Mouse (Mus musculus): ENCODE measurements around the gene Hdac10. TPM values are rescaled to one million over a fixed set of nuclear protein-coding genes. Genes with fewer than 3 reads are reported as not detected.

Hdac10 gene
- total and polyA plus RNA-seq, 2 experiments: 10.0 to 22.0 TPM

- H3K4me1 ChIP-seq (ENCODE audit: control insufficient read depth, insufficient read depth, low read length): no peaks in the 10 kb centered on the region
- DNase-seq (ENCODE audit: extremely low read depth, low read depth, low spot score): no peak
- H3K27me3 ChIP-seq (ENCODE audit: control insufficient read depth, insufficient read depth, low read length): no peaks in the 10 kb centered on the region
- H3K36me3 ChIP-seq (ENCODE audit: control insufficient read depth, insufficient read depth, low read length): peaks cover 42% of the 10 kb centered on the region
- 89% methylated on average over 12 of the region's 12 CpGs for WGBS
- H3K79me2 ChIP-seq (ENCODE audit: control insufficient read depth, insufficient read depth, low read length): no peaks in the 10 kb centered on the region
- H3K27ac ChIP-seq (replicated peaks; ENCODE audit: insufficient read depth, low read depth, low read length): no peak overlapping the region
- 0 out of 2 replicates have a peak, but pooled peaks have one; percentile 5 for TF ChIP-seq POLR2A (IDR thresholded peaks at IDR 0.05; ENCODE audit: extremely low read depth, insufficient read depth, low read length)
- no peak for TF ChIP-seq CTCF (IDR thresholded peaks at IDR 0.05; ENCODE audit: low read depth, low read length)
- no peak overlapping the region for H3K9ac ChIP-seq (ENCODE audit: low read depth, low read length)
- H3K4me3 ChIP-seq (ENCODE audit: insufficient read depth, low read depth, low read length): no peak overlapping the region
These were observed 27.7 kb downstream of the Hdac10 start for GRCm38 (mm10) chr15:89100823-89101222.

- no peak overlapping the region for H3K4me3 ChIP-seq (ENCODE audit: insufficient read depth, low read depth, low read length)
- no peak for DNase-seq (ENCODE audit: extremely low read depth, low read depth, low spot score)
- H3K27ac ChIP-seq (replicated peaks; ENCODE audit: insufficient read depth, low read depth, low read length): no peak overlapping the region
- TF ChIP-seq POLR2A (IDR thresholded peaks at IDR 0.05; ENCODE audit: extremely low read depth, insufficient read depth, low read length): no peak
- TF ChIP-seq CTCF (IDR thresholded peaks at IDR 0.05; ENCODE audit: low read depth, low read length): no peak
- H3K4me1 ChIP-seq (ENCODE audit: control insufficient read depth, insufficient read depth, low read length): no peaks in the 10 kb centered on the region
- H3K9ac ChIP-seq (ENCODE audit: low read depth, low read length): no peak overlapping the region
- H3K36me3 ChIP-seq (ENCODE audit: control insufficient read depth, insufficient read depth, low read length): peaks cover 58% of the 10 kb centered on the region
- WGBS: 90% methylated on average over 7 of the region's 7 CpGs
- H3K27me3 ChIP-seq (ENCODE audit: control insufficient read depth, insufficient read depth, low read length): no peaks in the 10 kb centered on the region
- H3K79me2 ChIP-seq (ENCODE audit: control insufficient read depth, insufficient read depth, low read length): no peaks in the 10 kb centered on the region
These were observed 29.9 kb downstream of the Hdac10 start for GRCm38 (mm10) chr15:89098616-89099015.

DNA sequence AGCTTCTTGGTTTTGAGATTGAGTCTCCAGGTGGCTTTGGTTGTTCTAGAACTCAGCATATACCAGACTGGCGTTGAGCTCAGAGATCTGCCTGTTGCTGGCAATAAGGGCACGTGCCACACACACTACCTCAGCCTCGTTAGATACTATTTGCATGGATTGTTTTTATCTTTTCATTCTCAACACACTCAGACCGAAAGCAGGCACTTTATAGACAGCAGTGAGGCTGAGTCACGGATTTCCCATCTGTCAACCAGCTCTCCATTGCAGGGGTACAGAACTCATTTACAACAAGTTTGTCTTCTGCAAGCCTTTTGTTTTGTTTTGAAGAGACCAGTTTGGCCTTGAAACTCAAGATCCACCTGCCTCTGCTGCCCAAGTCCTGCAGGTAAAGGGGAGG is 31.1 kb downstream of the Hdac10 start:
- no peak for TF ChIP-seq CTCF (IDR thresholded peaks at IDR 0.05; ENCODE audit: low read depth, low read length)
- no peak for TF ChIP-seq POLR2A (IDR thresholded peaks at IDR 0.05; ENCODE audit: extremely low read depth, insufficient read depth, low read length)
- Histone ChIP-seq H3K9ac (ENCODE audit: low read depth, low read length) (no peak overlapping the region), H3K79me2 (ENCODE audit: control insufficient read depth, insufficient read depth, low read length) (no peaks in the 10 kb centered on the region), H3K36me3 (ENCODE audit: control insufficient read depth, insufficient read depth, low read length) (peaks cover 66% of the 10 kb centered on the region), H3K27ac (replicated peaks; ENCODE audit: insufficient read depth, low read depth, low read length) (no peak overlapping the region), H3K4me3 (ENCODE audit: insufficient read depth, low read depth, low read length) (no peak overlapping the region), H3K4me1 (ENCODE audit: control insufficient read depth, insufficient read depth, low read length) (no peaks in the 10 kb centered on the region), H3K27me3 (ENCODE audit: control insufficient read depth, insufficient read depth, low read length) (no peaks in the 10 kb centered on the region)
- DNase-seq (ENCODE audit: extremely low read depth, low read depth, low spot score): no peak
- WGBS: 92% methylated on average over 5 of the region's 5 CpGs

GRCm38 (mm10) chr15:89092181-89092580 is 36.3 kb downstream of the Hdac10 start:
- WGBS: 81% methylated on average over 5 of the region's 5 CpGs
- no peaks in the 10 kb centered on the region for H3K27me3 ChIP-seq (ENCODE audit: control insufficient read depth, insufficient read depth, low read length)
- no peak overlapping the region for H3K9ac ChIP-seq (ENCODE audit: low read depth, low read length)
- no peak overlapping the region for H3K27ac ChIP-seq (replicated peaks; ENCODE audit: insufficient read depth, low read depth, low read length)
- DNase-seq (ENCODE audit: extremely low read depth, low read depth, low spot score): no peak
- TF ChIP-seq POLR2A (IDR thresholded peaks at IDR 0.05; ENCODE audit: extremely low read depth, insufficient read depth, low read length): no peak
- TF ChIP-seq CTCF (IDR thresholded peaks at IDR 0.05; ENCODE audit: low read depth, low read length): no peak
- peaks cover 40% of the 10 kb centered on the region for H3K36me3 ChIP-seq (ENCODE audit: control insufficient read depth, insufficient read depth, low read length)
- peaks cover 4% of the 10 kb centered on the region for H3K4me1 ChIP-seq (ENCODE audit: control insufficient read depth, insufficient read depth, low read length)
- no peak overlapping the region for H3K4me3 ChIP-seq (ENCODE audit: insufficient read depth, low read depth, low read length)
- peaks cover 6% of the 10 kb centered on the region; the same call in 1 of the 2 replicates for H3K79me2 ChIP-seq (ENCODE audit: control insufficient read depth, insufficient read depth, low read length)

GRCm38 (mm10) chr15:89090662-89091061 is 37.8 kb downstream of the Hdac10 start:
- H3K36me3 ChIP-seq (ENCODE audit: control insufficient read depth, insufficient read depth, low read length): peaks cover 27% of the 10 kb centered on the region
- peak overlapping the region; percentile 95 for H3K27ac ChIP-seq (replicated peaks; ENCODE audit: insufficient read depth, low read depth, low read length)
- H3K9ac ChIP-seq (ENCODE audit: low read depth, low read length): no peak overlapping the region
- peaks cover 6% of the 10 kb centered on the region; the same call in 1 of the 2 replicates for H3K79me2 ChIP-seq (ENCODE audit: control insufficient read depth, insufficient read depth, low read length)
- TF ChIP-seq CTCF (IDR thresholded peaks at IDR 0.05; ENCODE audit: low read depth, low read length): no peak
- TF ChIP-seq POLR2A (IDR thresholded peaks at IDR 0.05; ENCODE audit: extremely low read depth, insufficient read depth, low read length): no peak
- WGBS: 94% methylated on average over 4 of the region's 4 CpGs
- H3K27me3 ChIP-seq (ENCODE audit: control insufficient read depth, insufficient read depth, low read length): no peaks in the 10 kb centered on the region
- H3K4me3 ChIP-seq (ENCODE audit: insufficient read depth, low read depth, low read length): no peak overlapping the region
- no peak for DNase-seq (ENCODE audit: extremely low read depth, low read depth, low spot score)
- H3K4me1 ChIP-seq (ENCODE audit: control insufficient read depth, insufficient read depth, low read length): peaks cover 13% of the 10 kb centered on the region

DNA sequence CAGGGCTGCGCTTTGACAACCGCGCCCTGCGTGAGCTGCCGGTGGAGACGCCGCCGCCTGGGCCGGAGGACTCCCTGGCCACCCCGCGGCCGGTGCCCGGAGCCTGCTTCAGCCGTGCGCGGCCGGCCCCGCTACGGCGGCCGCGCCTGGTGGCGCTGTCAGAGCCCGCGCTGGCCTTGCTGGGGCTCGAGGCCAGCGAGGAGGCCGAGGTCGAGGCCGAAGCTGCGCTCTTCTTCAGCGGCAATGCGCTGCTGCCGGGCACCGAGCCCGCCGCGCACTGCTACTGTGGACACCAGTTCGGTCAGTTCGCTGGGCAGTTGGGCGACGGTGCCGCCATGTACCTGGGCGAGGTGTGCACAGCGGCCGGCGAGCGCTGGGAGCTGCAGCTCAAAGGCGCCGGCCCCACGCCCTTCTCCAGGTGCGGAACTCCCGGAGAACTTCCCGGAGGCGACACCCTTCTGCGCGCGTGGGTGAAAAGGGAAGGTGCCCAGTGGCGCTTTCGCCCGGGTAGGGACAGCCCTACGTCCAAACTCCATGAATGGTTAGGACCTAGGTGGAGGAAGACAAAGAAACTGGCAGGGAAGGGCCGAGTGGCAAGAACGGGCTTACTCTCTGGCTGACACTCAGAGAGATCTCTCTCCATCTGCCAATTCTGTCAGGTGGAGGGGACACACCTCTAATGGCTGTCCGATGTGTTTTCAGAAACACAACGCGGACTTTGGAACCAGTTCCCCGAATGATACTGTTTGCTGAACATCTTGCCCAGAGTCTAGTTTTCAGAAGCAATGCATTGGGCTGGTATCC is 39.0 kb downstream of the Hdac10 start:
- Histone ChIP-seq H3K27me3 (ENCODE audit: control insufficient read depth, insufficient read depth, low read length) (no peaks in the 10 kb centered on the region), H3K36me3 (ENCODE audit: control insufficient read depth, insufficient read depth, low read length) (peaks cover 21% of the 10 kb centered on the region), H3K79me2 (ENCODE audit: control insufficient read depth, insufficient read depth, low read length) (peaks cover 11% of the 10 kb centered on the region; the same call in 1 of the 2 replicates), H3K9ac (ENCODE audit: low read depth, low read length) (peak overlapping the region; percentile 99), H3K27ac (replicated peaks; ENCODE audit: insufficient read depth, low read depth, low read length) (peak overlapping the region; percentile 99), H3K4me1 (ENCODE audit: control insufficient read depth, insufficient read depth, low read length) (peaks cover 20% of the 10 kb centered on the region), H3K4me3 (ENCODE audit: insufficient read depth, low read depth, low read length) (peak overlapping the region; percentile 89)
- TF ChIP-seq POLR2A (IDR thresholded peaks at IDR 0.05; ENCODE audit: extremely low read depth, insufficient read depth, low read length) (peak; percentile 44), CTCF (IDR thresholded peaks at IDR 0.05; ENCODE audit: low read depth, low read length) (no peak)
- WGBS: 1% methylated on average over 68 of the region's 68 CpGs
- DNase-seq (ENCODE audit: extremely low read depth, low read depth, low spot score): peak; percentile 99
